Mouse (Mus musculus) liver, embryonic 11.5 days (tissue): ENCODE data around the gene Rai14. TPM values are rescaled to one million over a fixed set of nuclear protein-coding genes. Genes with fewer than 3 reads are reported as not detected.

Experiments used
- ATAC-seq: fragments of 200-750 bp; cut with Nextera tagmentation; replicated peaks from 2 replicates; pipeline ENCODE4 v1.8.0; 2017; ENCODE audit warnings: moderate number of reproducible peaks, mild to moderate bottlenecking, moderate TSS enrichment, moderate library complexity; ENCODE audit not compliant: low FRiP score
- DNase-seq: peaks from one replicate; pipeline ENCODE4 v3.0.0-alpha.2; 2017; ENCODE audit warnings: low spot score
- H3K27ac ChIP-seq: fragments of 300-500 bp; sonication (generic); 2 replicates; pipeline ENCODE4 v1.5.1; 2014; ENCODE audit warnings: mild to moderate bottlenecking, low read depth, low read length, control low read depth
- H3K27me3 ChIP-seq: fragments of 300-500 bp; sonication (generic); replicated peaks from 2 replicates; pipeline ENCODE4 v1.6.1; 2014; ENCODE audit warnings: low read length, mixed read lengths; ENCODE audit not compliant: control insufficient read depth, insufficient read depth
- H3K36me3 ChIP-seq: fragments of 300-500 bp; sonication (generic); 2 replicates; pipeline ENCODE4 v1.6.1; 2014; ENCODE audit warnings: mild to moderate bottlenecking, low read length, moderate library complexity, mixed read lengths; ENCODE audit not compliant: control insufficient read depth, insufficient read depth
- H3K4me1 ChIP-seq: fragments of 300-500 bp; sonication (generic); replicated peaks from 2 replicates; pipeline ENCODE4 v1.6.1; 2014; ENCODE audit warnings: low read length, mixed read lengths; ENCODE audit not compliant: control insufficient read depth, insufficient read depth
- H3K4me2 ChIP-seq: fragments of 300-500 bp; sonication (generic); 2 replicates; pipeline ENCODE4 v1.6.1; 2014; ENCODE audit warnings: mild to moderate bottlenecking, control low read depth, moderate library complexity
- H3K4me3 ChIP-seq: fragments of 300-500 bp; sonication (generic); 2 replicates; pipeline ENCODE4 v1.5.1; 2014; ENCODE audit warnings: low read depth, low read length, control low read depth
- H3K9ac ChIP-seq: fragments of 300-500 bp; sonication (generic); 2 replicates; pipeline ENCODE4 v1.6.1; 2014; ENCODE audit warnings: low read depth, low read length, control low read depth
- H3K9me3 ChIP-seq: fragments of 300-500 bp; sonication (generic); 2 replicates; pipeline ENCODE4 v1.6.1; 2016; ENCODE audit warnings: low read length, inconsistent platforms, mixed read lengths; ENCODE audit not compliant: control insufficient read depth
- WGBS: fragments of 180-500 bp; shearing (Covaris S2); extraction: QIAGEN DNeasy Blood & Tissue Kit; methylation state at CpG from one replicate; pipeline ENCODE4 v1.1.7; 2014; 5-methylcytosine and 5-hydroxymethylcytosine counted together
- polyA plus RNA-seq: library from polyadenylated mRNA; unstranded; fragments of >200 nt; fragmentation: Nextera tagmentation; extraction: Ambion mirVana; gene quantifications from 2 replicates; pipeline ENCODE4 v1.2.1, GENCODE M21; 2014

The Rai14 gene
- polyA plus RNA-seq, 1 experiment from 2014 or later, result 19.6 TPM

- H3K27me3 ChIP-seq, result no peaks in the 10 kb centered on the region
- no peak overlapping the region for H3K27ac ChIP-seq
- H3K9ac ChIP-seq, result no peak overlapping the region
- ATAC-seq, result no peak
- no peak for DNase-seq
- no peaks in the 10 kb centered on the region for H3K36me3 ChIP-seq
- H3K4me1 ChIP-seq, result peaks cover 10% of the 10 kb centered on the region
- WGBS, result 78% methylated on average over 9 of the region's 9 CpGs
- no peaks in the 10 kb centered on the region for H3K9me3 ChIP-seq
- H3K4me2 ChIP-seq, result no peak overlapping the region
- H3K4me3 ChIP-seq, result no peak overlapping the region
Measured at GRCm38 (mm10) chr15:10632581-10632980, 81.8 kb downstream of the Rai14 start.

- Histone ChIP-seq H3K27me3 (no peaks in the 10 kb centered on the region), H3K9me3 (no peaks in the 10 kb centered on the region), H3K27ac (no peak overlapping the region), H3K4me2 (no peak overlapping the region), H3K36me3 (no peaks in the 10 kb centered on the region), H3K9ac (no peak overlapping the region), H3K4me1 (peaks cover 10% of the 10 kb centered on the region), H3K4me3 (no peak overlapping the region)
- DNase-seq (no peak), ATAC-seq (no peak)
- WGBS, result 98% methylated on average over 8 of the region's 8 CpGs
Measured at GRCm38 (mm10) chr15:10632060-10632459, 82.4 kb downstream of the Rai14 start.

- H3K4me1 ChIP-seq, result peaks cover 10% of the 10 kb centered on the region
- WGBS, result 92% methylated on average over 5 of the region's 5 CpGs
- no peaks in the 10 kb centered on the region for H3K36me3 ChIP-seq
Measured at GRCm38 (mm10) chr15:10631541-10631940, 82.9 kb downstream of the Rai14 start.

GRCm38 (mm10) chr15:10628980-10629346 lies 85.5 kb downstream of the Rai14 start:
- Histone ChIP-seq H3K9me3 (no peaks in the 10 kb centered on the region), H3K9ac (no peak overlapping the region), H3K4me3 (no peak overlapping the region), H3K27ac (no peak overlapping the region), H3K36me3 (no peaks in the 10 kb centered on the region), H3K4me1 (no peaks in the 10 kb centered on the region), H3K27me3 (no peaks in the 10 kb centered on the region), H3K4me2 (no peak overlapping the region)
- WGBS, result 80% methylated on average over 6 of the region's 6 CpGs
- DNase-seq (no peak), ATAC-seq (no peak)

More at GRCm38 (mm10) chr15:10631541-10631940, 82.9 kb downstream of the Rai14 start:
- no peaks in the 10 kb centered on the region for H3K27me3 ChIP-seq
- H3K4me3 ChIP-seq, result no peak overlapping the region
- ATAC-seq, result no peak
- H3K9me3 ChIP-seq, result no peaks in the 10 kb centered on the region
- H3K9ac ChIP-seq, result no peak overlapping the region
- H3K27ac ChIP-seq, result no peak overlapping the region
- no peak overlapping the region for H3K4me2 ChIP-seq
- no peak for DNase-seq

GRCm38 (mm10) chr15:10628131-10628979 lies 86.1 kb downstream of the Rai14 start:
- no peaks in the 10 kb centered on the region for H3K27me3 ChIP-seq
- H3K27ac ChIP-seq, result peak overlapping the region; percentile 13; the same call in 1 of the 2 replicates
- H3K9me3 ChIP-seq, result no peaks in the 10 kb centered on the region
- WGBS, result 77% methylated on average over 16 of the region's 16 CpGs
- H3K4me3 ChIP-seq, result no peak overlapping the region
- no peak for ATAC-seq
- no peak overlapping the region for H3K9ac ChIP-seq
- DNase-seq, result no peak
- H3K4me1 ChIP-seq, result no peaks in the 10 kb centered on the region
- no peaks in the 10 kb centered on the region for H3K36me3 ChIP-seq
- no peak overlapping the region for H3K4me2 ChIP-seq

- peak; percentile 76 for ATAC-seq
- no peak overlapping the region for H3K4me3 ChIP-seq
- H3K9me3 ChIP-seq, result no peaks in the 10 kb centered on the region
- H3K4me2 ChIP-seq, result no peak overlapping the region
- 0 out of 2 replicates have a peak, but pooled peaks cover under 1% of the 10 kb centered on the region for H3K36me3 ChIP-seq
- no peak overlapping the region for H3K9ac ChIP-seq
- H3K4me1 ChIP-seq, result no peaks in the 10 kb centered on the region
- no peak for DNase-seq
- WGBS, result 45% methylated on average over 10 of the region's 10 CpGs
- H3K27ac ChIP-seq, result no peak overlapping the region
- no peaks in the 10 kb centered on the region for H3K27me3 ChIP-seq
Measured at GRCm38 (mm10) chr15:10623571-10624227, 90.7 kb downstream of the Rai14 start.

GRCm38 (mm10) chr15:10621194-10621593 lies 93.2 kb downstream of the Rai14 start:
- DNase-seq (no peak), ATAC-seq (no peak)
- no peaks in the 10 kb centered on the region for H3K9me3 ChIP-seq
- H3K27ac ChIP-seq, result no peak overlapping the region
- no peak overlapping the region for H3K4me2 ChIP-seq
- no peak overlapping the region for H3K4me3 ChIP-seq
- 0 out of 2 replicates have a peak, but pooled peaks cover 2% of the 10 kb centered on the region for H3K36me3 ChIP-seq
- H3K27me3 ChIP-seq, result no peaks in the 10 kb centered on the region
- H3K9ac ChIP-seq, result no peak overlapping the region
- no peaks in the 10 kb centered on the region for H3K4me1 ChIP-seq
- 91% methylated on average over 8 of the region's 8 CpGs for WGBS

- Histone ChIP-seq H3K4me1 (no peaks in the 10 kb centered on the region), H3K27ac (no peak overlapping the region), H3K4me2 (no peak overlapping the region), H3K9ac (no peak overlapping the region), H3K4me3 (no peak overlapping the region), H3K9me3 (no peaks in the 10 kb centered on the region), H3K36me3 (0 out of 2 replicates have a peak, but pooled peaks cover 2% of the 10 kb centered on the region), H3K27me3 (no peaks in the 10 kb centered on the region)
- ATAC-seq, result no peak
- 92% methylated on average over 3 of the region's 3 CpGs for WGBS
- no peak for DNase-seq
Measured at GRCm38 (mm10) chr15:10619678-10620077, 94.7 kb downstream of the Rai14 start.
